Mouse (Mus musculus) cerebellum, postnatal 36 days (tissue): ENCODE data around the gene Dennd2d.
A peak's percentile ranks its signal among the peaks of the same experiment; 100 is the strongest.

Experiments
- DNase-seq, 2 experiments: peaks; one replicate each; pipeline ENCODE4 v3.0.0; 2021 to 2022; ENCODE audit warnings: mixed read lengths in 2 of 2

The Dennd2d gene

GRCm38 (mm10) chr3:106496045-106496721 lies 14.0 kb downstream of the Dennd2d start:
- DNase-seq: no peak

GRCm38 (mm10) chr3:106496996-106497395 lies 14.8 kb downstream of the Dennd2d start:
- no peak for DNase-seq

- no peak for DNase-seq
Observed at GRCm38 (mm10) chr3:106500510-106500909, 18.3 kb downstream of the Dennd2d start.

GRCm38 (mm10) chr3:106502892-106503291 lies 20.7 kb downstream of the Dennd2d start:
- no peak for DNase-seq

- no peak for DNase-seq
Observed at GRCm38 (mm10) chr3:106510669-106511068, 28.5 kb downstream of the Dennd2d start.

GRCm38 (mm10) chr3:106515016-106515415 lies 32.8 kb downstream of the Dennd2d start:
- DNase-seq: no peak

- DNase-seq: no peak
Observed at GRCm38 (mm10) chr3:106522730-106523129, 40.5 kb downstream of the Dennd2d start.

- DNase-seq: no peak
Observed at GRCm38 (mm10) chr3:106526411-106526810, 44.2 kb downstream of the Dennd2d start.

- DNase-seq: no peak
Observed at GRCm38 (mm10) chr3:106528032-106528431, 45.8 kb downstream of the Dennd2d start.

GRCm38 (mm10) chr3:106533277-106533676 lies 51.1 kb downstream of the Dennd2d start:
- no peak for DNase-seq

- DNase-seq: no peak
Observed at GRCm38 (mm10) chr3:106544721-106545316, 62.6 kb downstream of the Dennd2d start.

- peak; percentile 88 to 91 for DNase-seq
Observed at GRCm38 (mm10) chr3:106547171-106547923, 65.1 kb downstream of the Dennd2d start, which contains the start of the genes Dram2 and Cept1. Dram2 (plus strand) TSS chr3:106547798. Cept1 (minus strand) TSS chr3:106547802.

GRCm38 (mm10) chr3:106547924-106548539 lies 65.8 kb downstream of the Dennd2d start:
- DNase-seq: no peak

GRCm38 (mm10) chr3:106548971-106549370 lies 66.8 kb downstream of the Dennd2d start:
- no peak for DNase-seq
